Mouse (Mus musculus): ENCODE data around the gene Grsf1. TPM values are rescaled to one million over a fixed set of nuclear protein-coding genes. Genes with fewer than 3 reads are reported as not detected.
A peak's percentile ranks its signal among the peaks of the same experiment; 100 is the strongest.

The Grsf1 gene
- polyA plus RNA-seq, 1 experiment from 2014 or later = 70.3 TPM

GRCm38 (mm10) chr5:88702041-88702440, 26.1 kb upstream of the Grsf1 start:
- Histone ChIP-seq H3K4me1 (replicated peaks) (no peaks in the 10 kb centered on the region), H3K27me3 (no peaks in the 10 kb centered on the region), H3K4me3 (no peak overlapping the region), H3K4me2 (no peak overlapping the region), H3K36me3 (no peaks in the 10 kb centered on the region), H3K9me3 (no peaks in the 10 kb centered on the region), H3K27ac (replicated peaks) (no peak overlapping the region), H3K9ac (no peak overlapping the region)
- no peak for ATAC-seq (ENCODE audit: low read depth)
- WGBS = 76% methylated on average over 4 of the region's 4 CpGs

- Histone ChIP-seq H3K4me1 (replicated peaks) (no peaks in the 10 kb centered on the region), H3K4me2 (no peak overlapping the region), H3K27me3 (no peaks in the 10 kb centered on the region), H3K27ac (replicated peaks) (no peak overlapping the region), H3K9me3 (no peaks in the 10 kb centered on the region), H3K4me3 (no peak overlapping the region), H3K36me3 (no peaks in the 10 kb centered on the region), H3K9ac (no peak overlapping the region)
- ATAC-seq (ENCODE audit: low read depth) = no peak
- 78% methylated on average over 4 of the region's 4 CpGs for WGBS
Measured at GRCm38 (mm10) chr5:88699251-88699913, 23.4 kb upstream of the Grsf1 start.

- Histone ChIP-seq H3K4me1 (replicated peaks) (no peaks in the 10 kb centered on the region), H3K4me2 (no peak overlapping the region), H3K9ac (no peak overlapping the region), H3K4me3 (no peak overlapping the region), H3K9me3 (no peaks in the 10 kb centered on the region), H3K27me3 (no peaks in the 10 kb centered on the region), H3K36me3 (no peaks in the 10 kb centered on the region), H3K27ac (replicated peaks) (no peak overlapping the region)
- no peak for ATAC-seq (ENCODE audit: low read depth)
- WGBS = 67% methylated on average over 5 of the region's 5 CpGs
Measured at GRCm38 (mm10) chr5:88697291-88697690, 21.3 kb upstream of the Grsf1 start.

- ATAC-seq (ENCODE audit: low read depth) = no peak
- Histone ChIP-seq H3K4me1 (replicated peaks) (no peaks in the 10 kb centered on the region), H3K27ac (replicated peaks) (no peak overlapping the region)
Measured at GRCm38 (mm10) chr5:88693057-88693456, 17.1 kb upstream of the Grsf1 start.

GRCm38 (mm10) chr5:88692586-88692985, 16.6 kb upstream of the Grsf1 start:
- Histone ChIP-seq H3K4me1 (replicated peaks) (no peaks in the 10 kb centered on the region), H3K27ac (replicated peaks) (no peak overlapping the region), H3K4me2 (no peak overlapping the region), H3K27me3 (no peaks in the 10 kb centered on the region), H3K36me3 (no peaks in the 10 kb centered on the region), H3K4me3 (no peak overlapping the region), H3K9me3 (no peaks in the 10 kb centered on the region), H3K9ac (no peak overlapping the region)
- 94% methylated on average over 4 of the region's 4 CpGs for WGBS
- ATAC-seq (ENCODE audit: low read depth) = no peak

More at GRCm38 (mm10) chr5:88693057-88693456, 17.1 kb upstream of the Grsf1 start:
- Histone ChIP-seq H3K4me2 (no peak overlapping the region), H3K9ac (no peak overlapping the region), H3K9me3 (no peaks in the 10 kb centered on the region), H3K36me3 (no peaks in the 10 kb centered on the region), H3K4me3 (no peak overlapping the region), H3K27me3 (no peaks in the 10 kb centered on the region)

- Histone ChIP-seq H3K27me3 (no peaks in the 10 kb centered on the region), H3K4me2 (no peak overlapping the region), H3K9me3 (no peaks in the 10 kb centered on the region), H3K36me3 (no peaks in the 10 kb centered on the region), H3K27ac (replicated peaks) (no peak overlapping the region), H3K4me1 (replicated peaks) (no peaks in the 10 kb centered on the region), H3K9ac (no peak overlapping the region), H3K4me3 (no peak overlapping the region)
- 79% methylated on average over 6 of the region's 6 CpGs for WGBS
- no peak for ATAC-seq (ENCODE audit: low read depth)
Measured at GRCm38 (mm10) chr5:88691506-88692095, 15.6 kb upstream of the Grsf1 start.

- Histone ChIP-seq H3K4me3 (no peak overlapping the region), H3K27ac (replicated peaks) (no peak overlapping the region), H3K27me3 (no peaks in the 10 kb centered on the region), H3K36me3 (no peaks in the 10 kb centered on the region), H3K9me3 (no peaks in the 10 kb centered on the region), H3K9ac (no peak overlapping the region), H3K4me2 (no peak overlapping the region), H3K4me1 (replicated peaks) (no peaks in the 10 kb centered on the region)
- WGBS = 77% methylated on average over 10 of the region's 10 CpGs
- ATAC-seq (ENCODE audit: low read depth) = no peak
Measured at GRCm38 (mm10) chr5:88690681-88691505, 14.9 kb upstream of the Grsf1 start.

- H3K4me1 ChIP-seq (replicated peaks) = no peaks in the 10 kb centered on the region
- no peaks in the 10 kb centered on the region for H3K36me3 ChIP-seq
- no peak overlapping the region for H3K4me2 ChIP-seq
- no peak overlapping the region for H3K4me3 ChIP-seq
- no peak overlapping the region for H3K9ac ChIP-seq
- 0 out of 2 replicates have a peak, but pooled peaks have one; percentile 27 for ATAC-seq (ENCODE audit: low read depth)
- 84% methylated on average over 3 of the region's 3 CpGs for WGBS
- H3K27ac ChIP-seq (replicated peaks) = no peak overlapping the region
- no peaks in the 10 kb centered on the region for H3K9me3 ChIP-seq
- no peaks in the 10 kb centered on the region for H3K27me3 ChIP-seq
Measured at GRCm38 (mm10) chr5:88689279-88689938, 13.4 kb upstream of the Grsf1 start.

GRCm38 (mm10) chr5:88688583-88689187, 12.7 kb upstream of the Grsf1 start:
- Histone ChIP-seq H3K4me1 (replicated peaks) (no peaks in the 10 kb centered on the region), H3K27ac (replicated peaks) (no peak overlapping the region), H3K36me3 (no peaks in the 10 kb centered on the region), H3K9ac (no peak overlapping the region), H3K9me3 (no peaks in the 10 kb centered on the region), H3K4me2 (no peak overlapping the region), H3K4me3 (no peak overlapping the region), H3K27me3 (no peaks in the 10 kb centered on the region)
- WGBS = 83% methylated on average over 15 of the region's 15 CpGs
- 0 out of 2 replicates have a peak, but pooled peaks have one; percentile 11 for ATAC-seq (ENCODE audit: low read depth)

- H3K4me2 ChIP-seq = no peak overlapping the region
- H3K27me3 ChIP-seq = no peaks in the 10 kb centered on the region
- H3K4me1 ChIP-seq (replicated peaks) = no peaks in the 10 kb centered on the region
- 88% methylated on average over 8 of the region's 8 CpGs for WGBS
- no peaks in the 10 kb centered on the region for H3K9me3 ChIP-seq
- no peaks in the 10 kb centered on the region for H3K36me3 ChIP-seq
- no peak overlapping the region for H3K9ac ChIP-seq
- no peak for ATAC-seq (ENCODE audit: low read depth)
- H3K27ac ChIP-seq (replicated peaks) = no peak overlapping the region
- H3K4me3 ChIP-seq = no peak overlapping the region
Measured at GRCm38 (mm10) chr5:88687996-88688406, 12.0 kb upstream of the Grsf1 start.

- Histone ChIP-seq H3K27me3 (no peaks in the 10 kb centered on the region), H3K36me3 (no peaks in the 10 kb centered on the region), H3K27ac (replicated peaks) (no peak overlapping the region), H3K9ac (no peak overlapping the region), H3K4me3 (no peak overlapping the region), H3K9me3 (no peaks in the 10 kb centered on the region), H3K4me1 (replicated peaks) (no peaks in the 10 kb centered on the region), H3K4me2 (no peak overlapping the region)
- ATAC-seq (ENCODE audit: low read depth) = no peak
- 71% methylated on average over 6 of the region's 6 CpGs for WGBS
Measured at GRCm38 (mm10) chr5:88685745-88686299, 9.9 kb upstream of the Grsf1 start.
